Mouse (Mus musculus) layer of hippocampus, postnatal 36 days (tissue): Measurements from ENCODE around the gene Pcna. TPM values are rescaled to one million over a fixed set of nuclear protein-coding genes. Genes with fewer than 3 reads are reported as not detected.
"Not testable (repeated sequence)": the region's sequence is repeated elsewhere in the genome, so short reads cannot be mapped to it uniquely, and the experiment has no call there.

Experiments used
- DNase-seq, 2 experiments: peaks; one replicate each; pipeline ENCODE4 v3.0.0; 2022
- total RNA-seq, 2 experiments: library from RNA; stranded (reverse); gene quantifications; 2 replicates each; pipeline ENCODE4 v1.2.3; 2021

Gene Pcna
- total RNA-seq, result 10 to 100 TPM; 47.3 to 52.9 TPM

GRCm38 (mm10) chr2:132252542-132253528, at the start of gene Pcna:
Gene Pcna (minus strand): TSS chr2:132253314.
- peak; percentile 96 to 98 for DNase-seq

GRCm38 (mm10) chr2:132301436-132301835, 48.3 kb upstream of the Pcna start:
- DNase-seq, result no peak

GRCm38 (mm10) chr2:132298250-132298649, 45.1 kb upstream of the Pcna start:
- no peak for DNase-seq

- DNase-seq, result no peak
Observed at GRCm38 (mm10) chr2:132293694-132294450, 40.8 kb upstream of the Pcna start.

GRCm38 (mm10) chr2:132292083-132292482, 39.0 kb upstream of the Pcna start:
- no peak for DNase-seq

- no peak for DNase-seq
Observed at GRCm38 (mm10) chr2:132291265-132291664, 38.2 kb upstream of the Pcna start.

GRCm38 (mm10) chr2:132290808-132291207, 37.7 kb upstream of the Pcna start:
- no peak for DNase-seq

GRCm38 (mm10) chr2:132289213-132289612, 36.1 kb upstream of the Pcna start:
- DNase-seq, result not testable (repeated sequence)

GRCm38 (mm10) chr2:132286376-132287076, 33.4 kb upstream of the Pcna start:
- no peak for DNase-seq

GRCm38 (mm10) chr2:132285722-132286121, 32.6 kb upstream of the Pcna start:
- not testable (repeated sequence) for DNase-seq

GRCm38 (mm10) chr2:132284492-132285139, 31.5 kb upstream of the Pcna start:
- DNase-seq, result no peak

- DNase-seq, result no peak
Observed at GRCm38 (mm10) chr2:132283236-132284070, 30.3 kb upstream of the Pcna start.

GRCm38 (mm10) chr2:132282453-132283174, 29.5 kb upstream of the Pcna start:
- DNase-seq, result no peak

GRCm38 (mm10) chr2:132281560-132282452, 28.7 kb upstream of the Pcna start:
- no peak for DNase-seq

GRCm38 (mm10) chr2:132280518-132281120, 27.5 kb upstream of the Pcna start:
- no peak for DNase-seq

GRCm38 (mm10) chr2:132279978-132280377, 26.9 kb upstream of the Pcna start:
- DNase-seq, result no peak

- no peak for DNase-seq
Observed at GRCm38 (mm10) chr2:132279336-132279882, 26.3 kb upstream of the Pcna start.

- no peak for DNase-seq
Observed at GRCm38 (mm10) chr2:132278273-132278853, 25.2 kb upstream of the Pcna start.
